Mouse (Mus musculus) cerebellum, adult 18-20 months (tissue): ENCODE measurements around the gene Edem1.
"Not testable (repeated sequence)": the region's sequence is repeated elsewhere in the genome, so short reads cannot be mapped to it uniquely, and the experiment has no call there.

ENCODE experiments used
- DNase-seq, 2 experiments: peaks; one replicate each; pipeline ENCODE4 v3.0.0; 2021

Gene Edem1

GRCm38 (mm10) chr6:108832170-108832569 lies 3.7 kb downstream of the Edem1 start:
- DNase-seq = no peak

DNA sequence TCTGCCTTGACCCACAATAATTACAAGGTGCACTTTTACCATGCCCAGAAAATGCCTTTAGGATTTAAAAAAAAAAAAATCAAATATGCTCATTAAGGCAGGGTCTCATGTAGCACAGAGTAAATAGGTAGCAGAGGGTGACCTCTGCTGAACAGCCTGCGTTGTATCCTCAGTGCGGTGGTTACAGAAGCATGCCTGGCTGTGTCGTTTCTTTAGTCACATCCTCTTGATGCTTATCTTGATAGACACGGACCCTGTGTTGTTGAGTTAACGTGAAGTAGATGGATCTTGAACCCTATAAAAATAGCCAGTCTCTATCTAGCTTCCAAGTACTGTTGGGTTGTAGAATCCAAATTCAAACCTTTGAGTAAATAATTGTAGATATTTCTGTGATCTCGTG lies 4.5 kb downstream of the Edem1 start:
- DNase-seq = no peak

DNA sequence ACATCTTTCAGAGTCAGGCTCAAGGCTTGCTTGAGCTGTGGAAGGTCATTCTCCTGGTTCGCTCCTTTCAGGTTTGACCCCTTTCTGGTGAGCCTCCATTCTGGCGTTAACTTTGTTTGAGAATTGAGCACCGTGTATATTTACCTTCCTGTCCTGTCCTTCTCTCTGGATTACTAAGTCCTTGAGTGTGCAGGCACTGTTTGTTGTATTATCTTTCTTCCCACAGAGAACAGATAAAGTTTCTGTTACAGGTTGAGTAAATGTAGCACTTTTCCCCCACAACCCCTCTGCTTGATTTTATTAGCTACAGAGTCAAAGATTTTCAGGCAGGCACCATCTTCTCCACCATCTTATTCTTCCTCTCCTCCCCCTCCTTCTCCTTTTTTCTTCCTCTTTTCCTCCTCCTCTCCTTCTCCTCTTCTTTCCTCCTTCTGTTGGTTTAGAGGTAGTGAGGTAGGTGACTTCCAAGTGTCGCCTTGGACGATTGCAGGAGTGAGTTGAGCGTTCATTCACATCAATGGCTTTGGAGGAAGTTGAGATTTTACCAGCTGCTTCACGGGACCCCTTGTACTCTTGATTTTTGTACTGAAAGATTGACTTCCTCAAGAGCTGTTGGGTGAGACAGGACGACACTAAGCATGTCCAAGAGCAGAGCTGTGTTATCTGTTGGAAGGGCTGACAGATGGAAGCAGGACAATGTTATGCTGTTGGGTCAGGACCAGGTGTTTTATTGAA lies 5.7 kb downstream of the Edem1 start:
- no peak for DNase-seq

- no peak for DNase-seq
These were observed 7.6 kb downstream of the Edem1 start for GRCm38 (mm10) chr6:108835765-108836691.

DNA sequence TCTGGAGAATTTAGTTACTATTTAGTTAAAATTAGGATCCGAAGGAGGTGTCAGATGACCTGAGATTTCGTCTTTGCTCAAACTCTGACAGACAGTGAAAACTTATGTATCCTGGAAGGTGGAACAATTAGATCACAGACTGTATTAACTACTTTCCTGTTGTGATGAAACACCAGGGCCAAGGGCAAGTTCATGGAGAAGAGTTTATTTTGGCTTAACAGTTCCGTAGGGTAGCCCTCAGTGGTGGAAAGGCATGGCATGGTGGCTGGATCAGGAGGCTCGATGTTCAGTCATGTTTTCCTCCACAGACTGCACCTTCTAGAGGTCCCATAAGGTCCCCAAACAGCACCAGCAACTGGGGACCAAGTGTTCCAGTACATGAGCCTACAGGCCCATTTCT lies 8.6 kb downstream of the Edem1 start:
- no peak for DNase-seq

DNA sequence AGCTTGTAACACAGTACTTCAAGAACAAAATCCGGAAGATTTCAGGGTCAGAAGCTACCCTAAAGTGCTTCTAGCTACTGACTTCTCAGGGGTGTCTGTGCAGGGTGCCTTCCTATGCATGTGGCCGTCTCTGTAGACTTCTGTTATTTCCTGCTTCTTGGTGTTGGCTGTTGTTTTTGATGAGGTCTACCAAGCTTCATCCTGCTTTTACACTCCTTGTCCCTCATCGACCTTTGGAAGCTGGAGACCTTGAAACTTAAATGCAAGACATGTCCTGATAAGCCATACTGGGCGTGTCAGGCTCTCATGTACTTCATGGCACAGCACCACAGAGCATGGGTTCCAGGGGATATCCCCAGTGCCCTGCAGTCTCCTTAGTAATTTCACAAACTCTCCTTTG lies 9.5 kb downstream of the Edem1 start:
- DNase-seq = no peak

DNA sequence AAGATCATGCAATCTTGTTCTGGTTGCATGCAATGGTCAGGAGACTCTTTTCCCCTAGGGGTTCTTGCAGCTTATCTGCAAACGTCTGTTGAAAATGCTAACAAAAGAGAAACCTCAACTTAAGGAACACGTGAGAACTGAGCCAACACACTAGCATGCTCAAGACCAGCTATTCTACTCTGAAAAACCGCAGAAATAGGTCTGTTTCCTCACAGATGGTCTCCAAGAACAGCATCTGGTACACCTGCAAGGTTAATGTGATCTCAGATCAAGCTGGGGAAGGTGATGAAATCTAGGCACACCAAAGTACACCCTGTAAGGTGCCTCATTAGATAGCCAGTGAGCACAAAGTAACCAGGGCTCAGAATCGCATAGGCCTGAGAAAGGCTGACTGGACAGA lies 11.0 kb downstream of the Edem1 start:
- DNase-seq = no peak

- DNase-seq = no peak
These were observed 12.6 kb downstream of the Edem1 start for GRCm38 (mm10) chr6:108840861-108841640.

GRCm38 (mm10) chr6:108843664-108844063 lies 15.2 kb downstream of the Edem1 start:
- no peak for DNase-seq

DNA sequence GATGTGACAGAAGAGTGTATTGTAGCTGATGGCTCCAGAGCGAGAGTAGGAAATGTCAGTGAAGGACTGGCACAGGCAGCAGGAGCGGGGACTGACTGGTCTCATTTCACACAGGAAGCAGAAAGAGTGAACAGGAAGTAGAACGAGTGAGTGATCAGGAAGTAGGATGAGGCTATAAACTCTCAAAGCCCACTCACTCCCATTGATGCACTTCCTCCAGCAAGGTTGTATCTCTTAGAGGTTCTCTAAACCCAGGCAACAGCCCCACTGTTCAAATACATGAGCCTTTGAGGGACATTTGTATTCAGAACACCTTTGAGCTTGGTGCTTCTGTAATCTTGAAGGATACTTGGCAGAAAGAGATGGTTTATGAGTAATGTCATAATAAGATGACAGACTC lies 15.7 kb downstream of the Edem1 start:
- DNase-seq = no peak

DNA sequence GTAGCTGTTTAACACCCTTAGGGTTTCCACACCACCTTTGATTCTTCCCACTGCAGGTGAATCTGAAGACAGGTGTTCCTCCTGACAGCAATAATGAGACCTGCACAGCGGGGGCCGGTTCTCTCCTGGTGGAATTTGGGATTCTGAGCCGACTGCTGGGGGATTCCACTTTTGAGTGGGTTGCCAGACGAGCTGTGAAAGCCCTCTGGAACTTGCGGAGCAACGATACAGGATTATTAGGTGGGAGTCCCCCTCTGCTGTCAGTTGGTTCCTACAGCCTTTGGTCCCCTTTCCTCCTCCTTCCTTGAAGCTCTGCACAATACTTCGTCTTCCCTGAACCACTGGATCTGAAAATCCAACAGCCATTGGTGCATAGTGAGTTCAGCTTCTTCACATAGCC lies 16.3 kb downstream of the Edem1 start:
- no peak for DNase-seq

DNA sequence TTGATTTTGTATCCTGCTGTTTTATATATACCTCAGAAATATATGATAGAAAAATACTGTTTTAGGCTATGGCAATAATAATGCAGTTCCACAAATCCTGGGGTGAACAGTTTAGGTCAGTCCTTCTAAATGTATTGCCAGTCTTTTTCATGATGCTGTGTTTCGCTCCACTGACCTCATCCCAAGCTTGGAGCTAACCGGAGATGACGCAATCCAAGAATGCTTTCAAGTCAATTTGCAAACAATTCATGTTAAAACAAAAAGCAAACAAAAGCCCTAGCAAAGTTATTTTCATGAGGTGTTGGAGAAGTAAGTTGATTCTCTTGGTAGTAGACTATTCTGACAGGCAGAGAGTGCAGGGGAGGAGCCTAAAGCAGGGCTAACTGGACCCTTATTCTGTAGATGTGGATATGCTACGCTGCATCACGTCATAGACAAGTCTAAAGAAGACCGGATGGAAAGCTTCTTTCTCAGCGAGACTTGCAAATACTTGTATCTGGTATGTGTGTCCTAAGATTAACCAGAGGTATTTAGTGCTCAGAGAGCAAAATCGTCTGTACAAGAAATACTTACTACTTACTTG lies 23.7 kb downstream of the Edem1 start:
- DNase-seq = no peak

- DNase-seq = peak; percentile 16 to 20
These were observed 24.5 kb downstream of the Edem1 start for GRCm38 (mm10) chr6:108852986-108853385.

GRCm38 (mm10) chr6:108858583-108858982 lies 30.1 kb downstream of the Edem1 start:
- DNase-seq = no peak

- no peak for DNase-seq
These were observed 32.8 kb downstream of the Edem1 start for GRCm38 (mm10) chr6:108861226-108861625.

- no peak for DNase-seq
These were observed 34.1 kb downstream of the Edem1 start for GRCm38 (mm10) chr6:108862548-108862947.

DNA sequence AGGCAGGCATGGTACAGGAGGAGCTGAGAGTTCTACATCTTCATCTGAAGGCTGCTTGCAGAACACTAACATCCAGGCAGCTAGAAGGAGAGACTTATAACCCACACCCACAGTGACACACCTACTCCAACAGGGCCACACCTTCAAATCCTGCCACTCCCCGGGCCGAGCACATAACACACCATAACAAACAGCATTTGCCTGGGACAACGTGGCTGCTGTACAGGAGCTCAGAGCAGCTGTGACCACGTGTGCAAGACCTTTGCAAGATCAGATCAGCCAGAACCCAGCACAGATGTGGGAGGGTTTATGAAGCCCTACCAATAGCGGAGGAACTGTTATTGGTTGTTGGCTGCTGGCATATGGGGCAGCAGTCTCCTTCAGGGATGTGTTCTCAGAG lies 37.9 kb downstream of the Edem1 start:
- no peak for DNase-seq

DNA sequence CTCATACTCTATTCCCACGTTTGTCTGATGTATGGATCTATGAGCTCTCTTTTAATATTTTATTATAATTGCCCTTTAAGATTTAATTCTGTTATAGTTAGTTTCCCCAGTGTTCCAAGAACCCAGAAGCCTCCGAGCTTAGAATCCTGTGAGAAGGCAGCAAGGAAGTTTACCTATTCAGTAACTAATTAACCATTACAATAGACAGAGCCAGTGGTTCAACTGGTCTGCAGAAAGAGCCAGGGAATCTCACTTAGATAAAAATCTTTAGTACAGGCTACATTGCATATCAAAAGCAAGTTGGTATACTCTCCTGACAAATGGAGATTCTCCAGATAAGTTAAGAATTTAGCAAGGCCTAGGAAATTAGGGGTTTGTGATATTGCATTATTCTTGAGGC lies 40.6 kb downstream of the Edem1 start:
- not testable (repeated sequence) for DNase-seq

GRCm38 (mm10) chr6:108870421-108870820 lies 42.0 kb downstream of the Edem1 start:
- no peak for DNase-seq

DNA sequence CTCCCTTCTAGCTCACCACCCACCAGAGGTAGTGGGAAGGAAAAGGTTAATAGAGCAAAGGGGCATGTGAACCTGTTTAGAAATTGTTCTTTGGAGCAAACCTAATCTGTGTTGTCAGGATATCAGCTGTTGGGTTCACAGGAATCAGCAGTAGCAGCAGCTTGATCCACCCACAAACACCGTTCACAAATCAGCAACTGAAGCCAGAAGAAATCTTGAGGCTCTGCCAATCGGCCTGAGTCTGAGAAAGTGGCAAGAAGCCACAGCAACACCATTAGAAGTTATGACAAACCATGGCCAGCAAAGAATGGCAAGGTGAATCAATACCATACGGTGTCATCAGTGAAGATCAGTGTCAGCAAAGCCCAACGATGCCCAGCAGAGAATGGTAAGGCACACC lies 42.8 kb downstream of the Edem1 start:
- no peak for DNase-seq

DNA sequence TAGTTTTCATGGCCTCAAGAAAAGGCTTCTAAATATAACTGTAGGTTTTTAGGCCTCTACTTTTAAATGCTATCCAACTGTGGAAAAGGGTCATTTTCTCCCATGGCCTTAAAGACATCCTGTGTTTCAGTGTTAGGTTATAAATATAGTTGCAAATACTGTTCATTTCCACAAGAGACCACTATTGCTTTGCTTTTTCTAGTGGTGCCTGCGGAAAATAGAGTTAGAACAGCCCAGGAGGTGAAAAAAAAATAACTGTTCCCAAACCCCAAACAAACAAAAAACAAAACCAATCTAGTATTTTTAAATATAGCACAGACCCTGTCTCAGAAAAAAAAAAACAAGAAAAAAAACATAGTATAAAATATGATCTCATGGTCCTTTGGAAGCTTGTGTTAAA lies 46.9 kb downstream of the Edem1 start:
- DNase-seq = no peak

- no peak for DNase-seq
These were observed 47.6 kb downstream of the Edem1 start for GRCm38 (mm10) chr6:108876052-108876451.

DNA sequence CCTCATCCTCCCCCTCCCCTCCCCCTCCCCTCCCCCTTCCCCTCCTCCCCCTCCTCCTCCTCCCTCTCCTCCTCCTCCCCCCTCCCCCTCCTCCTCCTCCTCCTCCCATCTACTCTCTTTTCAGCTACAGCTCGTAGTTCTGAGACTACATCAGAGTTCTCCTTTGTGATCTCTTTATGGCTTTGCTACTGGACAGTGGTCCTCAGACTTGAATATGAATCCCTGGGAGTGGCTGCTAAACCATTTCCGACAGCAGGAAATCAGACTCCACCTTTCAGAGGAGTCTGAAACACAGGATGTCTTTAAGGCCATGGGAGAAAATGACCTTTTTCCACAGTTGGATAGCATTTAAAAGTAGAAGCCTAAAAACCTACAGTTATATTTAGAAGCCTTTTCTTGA lies 48.0 kb downstream of the Edem1 start:
- DNase-seq = no peak
